Mouse (Mus musculus) stomach, postnatal 0 days (tissue): ENCODE results near the gene Dusp22. TPM values are rescaled to one million over a fixed set of nuclear protein-coding genes. Genes with fewer than 3 reads are reported as not detected.

Experiments used
- ATAC-seq: fragments of 200-750 bp; cut with Nextera tagmentation; 2 replicates; pipeline ENCODE4 v1.8.0; 2017; ENCODE audit not compliant: low FRiP score, low TSS enrichment
- DNase-seq: peaks from one replicate; pipeline ENCODE4 v3.0.0-alpha.2; 2016; ENCODE audit warnings: low spot score
- H3K27ac ChIP-seq: fragments of 300-500 bp; sonication (generic); replicated peaks from 2 replicates; pipeline ENCODE4 v1.5.1; 2014; ENCODE audit warnings: mild to moderate bottlenecking, control low read depth
- H3K27me3 ChIP-seq: fragments of 300-500 bp; sonication (generic); 2 replicates; pipeline ENCODE4 v1.6.1; 2014; ENCODE audit warnings: low read length; ENCODE audit not compliant: control insufficient read depth, insufficient read depth
- H3K36me3 ChIP-seq: fragments of 300-500 bp; sonication (generic); 2 replicates; pipeline ENCODE4 v1.6.1; 2014; ENCODE audit warnings: low read length, mixed read lengths; ENCODE audit not compliant: control insufficient read depth, insufficient read depth
- H3K4me1 ChIP-seq: fragments of 300-500 bp; sonication (generic); replicated peaks from 2 replicates; pipeline ENCODE4 v1.6.1; 2014; ENCODE audit warnings: antibody characterized with exemption; ENCODE audit not compliant: control insufficient read depth, insufficient read depth
- H3K4me2 ChIP-seq: fragments of 300-500 bp; sonication (generic); replicated peaks from 2 replicates; pipeline ENCODE4 v1.6.1; 2014; ENCODE audit warnings: low read depth, mild to moderate bottlenecking, control low read depth, moderate library complexity
- H3K4me3 ChIP-seq: fragments of 300-500 bp; sonication (generic); 2 replicates; pipeline ENCODE4 v1.5.1; 2014; ENCODE audit warnings: low read depth, low read length, control low read depth
- H3K9ac ChIP-seq: fragments of 300-500 bp; sonication (generic); 2 replicates; pipeline ENCODE4 v1.6.1; 2014; ENCODE audit warnings: mild to moderate bottlenecking, low read length, control low read depth, mixed read lengths
- H3K9me3 ChIP-seq: fragments of 300-500 bp; sonication (generic); 2 replicates; pipeline ENCODE4 v1.6.1; 2016; ENCODE audit warnings: low read length; ENCODE audit not compliant: control insufficient read depth
- CTCF ChIP-seq: IDR thresholded peaks from 2 replicates; pipeline ENCODE4 v1.5.1; 2016; ENCODE audit warnings: antibody characterized with exemption, low read depth, mild to moderate bottlenecking, moderate library complexity
- EP300 ChIP-seq: optimal IDR thresholded peaks from 2 replicates; pipeline ENCODE3; 2016; ENCODE audit warnings: antibody characterized with exemption
- WGBS: fragments of 180-500 bp; shearing (Covaris S2); extraction: QIAGEN DNeasy Blood & Tissue Kit; methylation state at CpG from one replicate; pipeline ENCODE4 v1.1.7; 2014; 5-methylcytosine and 5-hydroxymethylcytosine counted together
- polyA plus RNA-seq: library from polyadenylated mRNA; unstranded; fragments of >200 nt; fragmentation: Nextera tagmentation; extraction: Ambion mirVana; gene quantifications from 2 replicates; pipeline ENCODE4 v1.2.1, GENCODE M21; 2015

Gene Dusp22
- polyA plus RNA-seq, 1 experiment from 2014 or later = 49.2 TPM

- 72% methylated on average over 4 of the region's 4 CpGs for WGBS
- Histone ChIP-seq H3K4me2 (no peak overlapping the region), H3K27me3 (no peaks in the 10 kb centered on the region), H3K4me1 (0 out of 2 replicates have a peak, but pooled peaks cover 2% of the 10 kb centered on the region), H3K27ac (no peak overlapping the region), H3K36me3 (no peaks in the 10 kb centered on the region), H3K9me3 (no peaks in the 10 kb centered on the region), H3K9ac (no peak overlapping the region), H3K4me3 (no peak overlapping the region)
- no peak for TF ChIP-seq EP300
- TF ChIP-seq CTCF = no peak
- DNase-seq (no peak), ATAC-seq (no peak)
Observed at GRCm38 (mm10) chr13:30681866-30682265, 22.1 kb downstream of the Dusp22 start.

- H3K4me2 ChIP-seq = no peak overlapping the region
- no peaks in the 10 kb centered on the region for H3K27me3 ChIP-seq
- TF ChIP-seq EP300 (no peak), CTCF (no peak)
- H3K4me1 ChIP-seq = 0 out of 2 replicates have a peak, but pooled peaks cover 2% of the 10 kb centered on the region
- no peak overlapping the region; the same call in 1 of the 2 replicates for H3K27ac ChIP-seq
- no peaks in the 10 kb centered on the region for H3K36me3 ChIP-seq
- H3K9me3 ChIP-seq = no peaks in the 10 kb centered on the region
- no peak overlapping the region for H3K4me3 ChIP-seq
- DNase-seq = no peak
- no peak for ATAC-seq
- 67% methylated on average over 3 of the region's 3 CpGs for WGBS
- no peak overlapping the region for H3K9ac ChIP-seq
Observed at GRCm38 (mm10) chr13:30682328-30682727, 22.5 kb downstream of the Dusp22 start.

- TF ChIP-seq EP300 (no peak), CTCF (no peak)
- H3K4me3 ChIP-seq = no peak overlapping the region
- H3K4me2 ChIP-seq = no peak overlapping the region
- H3K27ac ChIP-seq = no peak overlapping the region
- H3K36me3 ChIP-seq = no peaks in the 10 kb centered on the region
- ATAC-seq (no peak), DNase-seq (no peak)
- H3K27me3 ChIP-seq = no peaks in the 10 kb centered on the region
- no peak overlapping the region for H3K9ac ChIP-seq
- no peaks in the 10 kb centered on the region for H3K9me3 ChIP-seq
- H3K4me1 ChIP-seq = 0 out of 2 replicates have a peak, but pooled peaks cover 2% of the 10 kb centered on the region
- WGBS = 52% methylated on average over 6 of the region's 6 CpGs
Observed at GRCm38 (mm10) chr13:30684614-30685122, 24.9 kb downstream of the Dusp22 start.

GRCm38 (mm10) chr13:30685957-30686356, 26.2 kb downstream of the Dusp22 start:
- WGBS = 78% methylated on average over 2 of the region's 2 CpGs
- H3K4me2 ChIP-seq = no peak overlapping the region
- no peak overlapping the region for H3K9ac ChIP-seq
- H3K4me1 ChIP-seq = 0 out of 2 replicates have a peak, but pooled peaks cover 2% of the 10 kb centered on the region
- ATAC-seq (no peak), DNase-seq (no peak)
- no peaks in the 10 kb centered on the region for H3K27me3 ChIP-seq
- H3K4me3 ChIP-seq = no peak overlapping the region
- H3K27ac ChIP-seq = no peak overlapping the region
- H3K9me3 ChIP-seq = no peaks in the 10 kb centered on the region
- TF ChIP-seq CTCF = no peak
- TF ChIP-seq EP300 = no peak
- no peaks in the 10 kb centered on the region for H3K36me3 ChIP-seq

- WGBS = 91% methylated on average over 12 of the region's 12 CpGs
- DNase-seq (no peak), ATAC-seq (no peak)
- H3K4me1 ChIP-seq = no peaks in the 10 kb centered on the region
- no peaks in the 10 kb centered on the region for H3K9me3 ChIP-seq
- H3K4me3 ChIP-seq = no peak overlapping the region
- H3K27me3 ChIP-seq = no peaks in the 10 kb centered on the region
- no peak overlapping the region for H3K9ac ChIP-seq
- no peak overlapping the region for H3K27ac ChIP-seq
- H3K36me3 ChIP-seq = no peaks in the 10 kb centered on the region
- no peak overlapping the region for H3K4me2 ChIP-seq
- TF ChIP-seq EP300 (no peak), CTCF (no peak)
Observed at GRCm38 (mm10) chr13:30688035-30688616, 28.3 kb downstream of the Dusp22 start.

GRCm38 (mm10) chr13:30689475-30689874, 29.7 kb downstream of the Dusp22 start:
- no peaks in the 10 kb centered on the region for H3K27me3 ChIP-seq
- no peak for ATAC-seq
- no peak for DNase-seq

More at GRCm38 (mm10) chr13:30689475-30689874, 29.7 kb downstream of the Dusp22 start:
- no peaks in the 10 kb centered on the region for H3K9me3 ChIP-seq
- no peaks in the 10 kb centered on the region for H3K36me3 ChIP-seq
- no peak overlapping the region for H3K4me3 ChIP-seq
- no peak for TF ChIP-seq CTCF
- no peak for TF ChIP-seq EP300
- no peaks in the 10 kb centered on the region for H3K4me1 ChIP-seq
- 89% methylated on average over 5 of the region's 5 CpGs for WGBS
- H3K4me2 ChIP-seq = no peak overlapping the region
- no peak overlapping the region for H3K27ac ChIP-seq
- H3K9ac ChIP-seq = no peak overlapping the region
